Mouse (Mus musculus) embryonic fibroblast, embryonic 13.5 days (primary cell): ENCODE measurements at regions not wholly inside any gene's neighbourhood (a gene's known extent, or its start where the extent isn't known, plus 50 kb on each side); places are given as distances from the start of the nearest gene placed in this dataset.
A peak's percentile ranks its signal among the peaks of the same experiment; 100 is the strongest.

Experiments
- CTCF ChIP-seq: IDR thresholded peaks from 2 replicates; pipeline ENCODE4 v1.5.1; 2011; ENCODE audit warnings: mild to moderate bottlenecking, control low read depth, low read length, moderate library complexity, borderline replicate concordance; ENCODE audit not compliant: insufficient read depth
- POLR2A ChIP-seq: IDR thresholded peaks from 2 replicates; pipeline ENCODE4 v1.6.1; 2011; ENCODE audit warnings: low read depth, mild to moderate bottlenecking, control low read depth, low read length, moderate library complexity

- TF ChIP-seq CTCF (0 out of 2 replicates have a peak, but pooled peaks have one; percentile 34), POLR2A (no peak)
Observed at GRCm38 (mm10) chr8:26272110-26272509, 152.8 kb downstream of the Gm45692 start.
